Mouse (Mus musculus) midbrain, embryonic 12.5 days (tissue): ENCODE measurements at regions not wholly inside any gene's neighbourhood (a gene's known extent, or its start where the extent isn't known, plus 50 kb on each side); places are given as distances from the start of the nearest gene placed in this dataset.
"Not testable (repeated sequence)": the region's sequence is repeated elsewhere in the genome, so short reads cannot be mapped to it uniquely, and the experiment has no call there.

ENCODE experiments used
- ATAC-seq: fragments of 200-750 bp; cut with Nextera tagmentation; 2 replicates; pipeline ENCODE4 v1.8.0; 2017; ENCODE audit warnings: low read depth, moderate TSS enrichment, moderate library complexity; ENCODE audit not compliant: low FRiP score
- H3K27ac ChIP-seq: fragments of 300-500 bp; sonication (generic); replicated peaks from 2 replicates; pipeline ENCODE4 v1.5.1; 2016; ENCODE audit warnings: mild to moderate bottlenecking
- H3K27me3 ChIP-seq: fragments of 300-500 bp; sonication (generic); 2 replicates; pipeline ENCODE4 v1.6.1; 2016; ENCODE audit warnings: mild to moderate bottlenecking
- H3K36me3 ChIP-seq: fragments of 300-500 bp; sonication (generic); 2 replicates; pipeline ENCODE4 v1.6.1; 2016
- H3K4me1 ChIP-seq: fragments of 300-500 bp; sonication (generic); 2 replicates; pipeline ENCODE4 v1.6.1; 2016
- H3K4me2 ChIP-seq: fragments of 300-500 bp; sonication (generic); replicated peaks from 2 replicates; pipeline ENCODE4 v1.6.1; 2016; ENCODE audit warnings: mild to moderate bottlenecking, moderate library complexity
- H3K4me3 ChIP-seq: fragments of 300-500 bp; sonication (generic); 2 replicates; pipeline ENCODE4 v1.5.1; 2016; ENCODE audit warnings: mild to moderate bottlenecking
- H3K9ac ChIP-seq: fragments of 300-500 bp; sonication (generic); replicated peaks from 2 replicates; pipeline ENCODE4 v1.6.1; 2016; ENCODE audit warnings: mild to moderate bottlenecking, moderate library complexity
- H3K9me3 ChIP-seq: fragments of 300-500 bp; sonication (generic); 2 replicates; pipeline ENCODE4 v1.6.1; 2016; ENCODE audit warnings: mild to moderate bottlenecking
- WGBS: fragments of 180-500 bp; shearing (Covaris S2); methylation state at CpG from one replicate; pipeline ENCODE4 v1.1.7; 2016; 5-methylcytosine and 5-hydroxymethylcytosine counted together

DNA sequence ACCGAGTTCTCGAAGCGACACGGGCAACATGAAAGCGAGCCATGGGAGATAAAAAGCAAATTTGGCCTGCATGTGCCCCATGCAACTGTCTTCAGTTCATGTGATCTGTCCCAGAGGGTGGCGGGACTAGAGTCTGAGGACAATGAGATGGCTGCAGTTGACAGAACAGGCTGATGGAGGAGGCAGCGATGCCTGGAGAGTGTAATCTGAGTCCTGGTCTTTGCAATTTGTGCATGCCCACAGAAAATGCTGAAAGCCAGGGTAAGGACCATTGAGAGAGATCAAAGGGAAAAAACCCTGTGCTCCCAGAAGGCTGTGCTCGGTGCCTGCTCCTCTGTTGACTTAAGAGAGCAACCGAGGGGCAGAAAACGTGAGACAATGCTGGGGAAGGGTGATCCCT is 624.8 kb upstream of the BB014433 start:
- no peak overlapping the region for H3K9ac ChIP-seq
- H3K4me2 ChIP-seq: no peak overlapping the region
- H3K4me1 ChIP-seq: peaks cover 6% of the 10 kb centered on the region; the same call in 1 of the 2 replicates
- no peak overlapping the region for H3K27ac ChIP-seq
- 0 out of 2 replicates have a peak, but pooled peaks have one; percentile 16 for ATAC-seq
- 45% methylated on average over 10 of the region's 10 CpGs for WGBS
- no peaks in the 10 kb centered on the region for H3K9me3 ChIP-seq
- H3K27me3 ChIP-seq: no peaks in the 10 kb centered on the region
- no peaks in the 10 kb centered on the region for H3K36me3 ChIP-seq
- no peak overlapping the region for H3K4me3 ChIP-seq

DNA sequence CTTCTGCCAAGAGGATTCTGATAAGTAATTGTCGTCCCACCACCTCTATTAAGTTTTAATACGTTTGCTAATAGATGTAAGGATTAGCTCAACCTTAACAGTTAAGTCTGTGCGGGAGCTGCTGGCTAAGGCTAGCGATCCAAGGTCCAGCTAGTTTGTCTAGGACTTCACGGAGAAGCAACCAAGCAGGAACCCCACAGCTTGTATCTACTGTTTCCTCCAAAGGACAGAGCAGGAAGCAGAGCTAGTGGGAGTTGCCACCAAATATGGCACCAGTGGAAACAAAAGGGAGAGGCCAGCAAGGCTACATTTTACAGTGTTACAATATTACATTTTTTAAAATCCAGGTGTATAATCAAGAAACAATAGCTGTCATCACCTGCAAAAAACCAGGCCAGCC is 624.4 kb upstream of the BB014433 start:
- Histone ChIP-seq H3K27ac (no peak overlapping the region), H3K9ac (no peak overlapping the region), H3K36me3 (no peaks in the 10 kb centered on the region), H3K9me3 (no peaks in the 10 kb centered on the region), H3K4me1 (peaks cover 6% of the 10 kb centered on the region; the same call in 1 of the 2 replicates), H3K4me2 (no peak overlapping the region), H3K27me3 (no peaks in the 10 kb centered on the region), H3K4me3 (no peak overlapping the region)
- 82% methylated on average over 5 of the region's 5 CpGs for WGBS
- no peak for ATAC-seq

DNA sequence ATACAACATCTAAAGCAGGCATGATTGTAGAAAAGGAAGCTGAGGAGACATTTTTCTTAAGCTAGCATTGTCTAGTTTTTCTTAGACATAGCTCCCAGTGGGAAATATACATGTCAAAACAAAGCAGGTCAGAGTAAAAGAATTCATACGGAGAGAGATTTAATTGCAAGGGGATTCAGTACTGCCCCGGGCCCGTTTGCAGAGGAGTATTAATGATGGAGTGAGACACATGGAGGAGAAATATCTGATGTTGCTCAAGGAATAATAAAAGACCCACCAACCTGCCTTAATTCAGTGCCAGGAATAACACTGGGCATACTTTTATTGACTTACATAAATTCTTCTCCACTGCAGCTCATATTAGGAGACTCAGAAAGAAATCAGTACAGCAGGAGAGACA is 623.6 kb upstream of the BB014433 start:
- Histone ChIP-seq H3K4me3 (no peak overlapping the region), H3K4me1 (peaks cover 6% of the 10 kb centered on the region; the same call in 1 of the 2 replicates), H3K27me3 (no peaks in the 10 kb centered on the region), H3K9me3 (no peaks in the 10 kb centered on the region), H3K27ac (no peak overlapping the region), H3K36me3 (no peaks in the 10 kb centered on the region), H3K4me2 (no peak overlapping the region), H3K9ac (no peak overlapping the region)
- 78% methylated on average over 3 of the region's 3 CpGs for WGBS
- ATAC-seq: no peak

DNA sequence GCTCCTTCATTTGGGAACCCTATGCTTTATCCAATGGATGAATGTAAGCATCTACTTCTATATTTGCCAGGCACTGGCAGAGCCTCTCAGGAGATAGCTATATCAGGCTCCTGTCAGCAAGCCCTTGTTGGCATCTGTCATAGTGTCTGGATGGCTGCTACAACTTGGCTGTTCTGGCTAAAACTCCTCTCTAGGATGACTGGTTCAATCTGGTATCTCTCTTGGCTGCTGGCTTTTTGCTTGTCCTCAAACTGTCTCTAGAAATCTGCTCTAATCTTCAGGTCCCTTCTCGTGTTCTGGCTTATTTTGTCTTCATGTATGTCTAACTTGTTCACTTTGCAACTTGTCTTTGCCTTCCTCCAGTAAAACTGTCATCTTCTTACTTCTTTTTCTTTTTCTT is 614.7 kb upstream of the BB014433 start:
- no peaks in the 10 kb centered on the region for H3K36me3 ChIP-seq
- no peaks in the 10 kb centered on the region for H3K4me1 ChIP-seq
- WGBS: 87% methylated on average over 1 of the region's 1 CpGs
- H3K27ac ChIP-seq: no peak overlapping the region
- no peak overlapping the region for H3K4me2 ChIP-seq
- no peak for ATAC-seq
- H3K4me3 ChIP-seq: no peak overlapping the region
- no peaks in the 10 kb centered on the region for H3K27me3 ChIP-seq
- H3K9me3 ChIP-seq: no peaks in the 10 kb centered on the region
- no peak overlapping the region for H3K9ac ChIP-seq

DNA sequence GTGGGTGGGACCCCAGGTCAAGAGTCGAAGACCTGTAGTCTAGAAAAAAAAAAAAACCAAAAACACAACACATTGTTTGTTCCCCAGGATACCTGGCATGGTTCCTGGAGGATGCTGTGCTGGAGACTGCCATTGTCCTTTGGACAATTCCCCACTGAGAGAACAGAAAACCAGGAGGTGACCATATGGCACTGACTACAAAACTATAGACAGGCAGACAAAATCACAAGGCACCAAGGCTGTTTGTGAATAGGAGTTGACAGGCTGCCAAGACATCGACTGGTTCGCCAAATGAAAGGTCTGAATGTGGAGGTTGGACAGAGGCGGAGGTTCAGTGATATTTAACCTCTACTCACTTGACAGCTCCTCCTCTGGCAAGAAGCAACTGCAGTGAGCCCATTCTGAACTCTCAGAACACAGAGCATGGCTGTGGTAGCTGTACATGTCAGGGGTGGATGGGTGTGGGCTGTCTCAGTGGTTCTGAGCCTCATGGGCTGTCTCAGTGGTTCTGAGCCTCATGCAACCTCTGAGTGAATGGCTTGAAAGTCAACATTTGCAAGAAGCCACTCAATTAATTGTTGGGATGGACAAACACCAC is 589.0 kb upstream of the BB014433 start:
- Histone ChIP-seq H3K9me3 (no peaks in the 10 kb centered on the region; the same call in 1 of the 2 replicates), H3K36me3 (no peaks in the 10 kb centered on the region), H3K27me3 (no peaks in the 10 kb centered on the region), H3K4me1 (no peaks in the 10 kb centered on the region), H3K27ac (no peak overlapping the region), H3K4me3 (no peak overlapping the region), H3K4me2 (no peak overlapping the region), H3K9ac (no peak overlapping the region)
- ATAC-seq: no peak
- WGBS: 90% methylated on average over 4 of the region's 4 CpGs

DNA sequence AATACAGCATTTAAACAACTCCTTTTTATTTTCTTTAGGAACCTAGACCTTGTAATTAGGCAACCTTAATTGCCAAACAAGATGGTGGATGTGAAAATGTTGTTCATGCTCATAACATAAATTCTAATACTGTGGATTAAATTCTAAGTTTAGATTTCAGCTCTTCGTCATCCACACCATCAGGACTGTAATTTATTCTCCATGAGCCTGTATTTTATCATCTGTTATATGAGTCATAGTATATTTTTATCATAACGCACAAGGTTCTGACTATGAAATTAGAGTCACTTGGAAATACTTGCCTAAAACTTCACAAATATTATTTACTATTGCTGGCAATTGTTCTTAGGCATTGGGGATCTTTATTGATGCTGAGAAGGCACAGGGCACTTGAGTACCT is 582.7 kb upstream of the BB014433 start:
- 85% methylated on average over 2 of the region's 2 CpGs for WGBS
- Histone ChIP-seq H3K4me3 (no peak overlapping the region), H3K27me3 (no peaks in the 10 kb centered on the region)

DNA sequence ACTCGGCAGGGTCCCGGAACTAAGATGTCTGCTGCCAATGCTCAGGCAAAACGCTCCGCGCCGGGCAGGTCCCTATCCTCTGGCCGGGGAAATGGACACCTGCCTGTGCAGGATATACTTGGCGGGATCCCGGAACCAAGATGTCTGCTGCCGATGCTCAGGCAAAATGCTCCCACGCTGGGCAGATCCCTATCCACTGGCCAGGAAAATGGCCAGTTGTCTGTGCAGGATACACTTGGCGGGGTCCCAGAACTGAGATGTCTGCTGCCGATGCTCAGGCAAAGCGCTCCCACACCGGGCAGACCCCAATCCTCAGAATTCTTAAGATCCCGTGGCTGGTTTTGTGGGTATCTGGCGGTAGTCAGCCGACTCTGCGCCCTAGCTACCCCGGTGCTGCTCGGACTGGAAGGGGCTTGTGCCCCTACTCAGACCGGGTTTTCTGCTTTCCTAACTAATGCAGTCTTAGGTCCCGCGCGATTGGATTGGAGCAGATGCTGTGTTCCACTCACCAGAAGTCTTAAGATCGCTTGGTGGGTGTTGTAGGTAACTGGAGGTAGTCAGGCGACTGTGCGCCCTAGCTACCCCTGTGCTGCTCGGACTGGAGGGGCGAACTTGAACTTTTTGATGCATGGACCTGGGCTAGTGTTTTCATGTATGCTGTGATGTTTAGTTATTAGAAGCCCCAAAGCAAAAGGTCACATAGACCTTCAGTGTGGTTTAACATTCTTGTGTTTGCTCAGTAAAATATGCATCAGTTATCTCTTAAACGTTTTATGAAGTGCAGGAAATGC is 577.9 kb upstream of the BB014433 start:
- H3K4me2 ChIP-seq, H3K9ac ChIP-seq, ATAC-seq, H3K4me3 ChIP-seq, H3K36me3 ChIP-seq, H3K9me3 ChIP-seq, H3K27me3 ChIP-seq, H3K27ac ChIP-seq, H3K4me1 ChIP-seq: not testable (repeated sequence)
- WGBS: 92% methylated on average over 31 of the region's 31 CpGs

More for the DNA sequence above, 582.7 kb upstream of the BB014433 start:
- Histone ChIP-seq H3K9ac (no peak overlapping the region), H3K9me3 (no peaks in the 10 kb centered on the region; the same call in 1 of the 2 replicates), H3K4me1 (no peaks in the 10 kb centered on the region), H3K36me3 (no peaks in the 10 kb centered on the region), H3K4me2 (no peak overlapping the region), H3K27ac (no peak overlapping the region)
- no peak for ATAC-seq

DNA sequence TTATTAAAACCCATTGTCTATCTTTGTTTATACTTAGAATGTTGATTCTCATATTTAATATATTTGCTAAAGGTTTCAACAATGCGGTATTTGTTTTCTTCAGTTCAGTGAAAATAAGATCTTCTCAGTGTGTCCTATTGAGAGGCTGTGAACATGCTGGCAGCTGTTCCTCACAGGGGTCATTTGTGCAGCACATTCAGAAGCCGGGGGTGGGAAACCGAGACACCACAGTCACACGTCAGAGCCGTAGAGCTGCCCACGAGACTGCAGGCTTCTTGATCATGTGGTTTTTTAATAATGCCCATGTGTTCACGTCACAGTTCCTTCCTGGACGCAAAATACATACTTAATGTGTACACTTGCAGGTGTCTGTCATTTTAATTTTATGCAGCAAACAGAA is 564.3 kb upstream of the BB014433 start:
- Histone ChIP-seq H3K9me3 (no peaks in the 10 kb centered on the region), H3K27ac (no peak overlapping the region), H3K9ac (no peak overlapping the region), H3K36me3 (no peaks in the 10 kb centered on the region), H3K4me1 (peaks cover 11% of the 10 kb centered on the region; the same call in 1 of the 2 replicates), H3K27me3 (no peaks in the 10 kb centered on the region), H3K4me2 (no peak overlapping the region), H3K4me3 (no peak overlapping the region)
- ATAC-seq: no peak
- WGBS: 50% methylated on average over 8 of the region's 8 CpGs

DNA sequence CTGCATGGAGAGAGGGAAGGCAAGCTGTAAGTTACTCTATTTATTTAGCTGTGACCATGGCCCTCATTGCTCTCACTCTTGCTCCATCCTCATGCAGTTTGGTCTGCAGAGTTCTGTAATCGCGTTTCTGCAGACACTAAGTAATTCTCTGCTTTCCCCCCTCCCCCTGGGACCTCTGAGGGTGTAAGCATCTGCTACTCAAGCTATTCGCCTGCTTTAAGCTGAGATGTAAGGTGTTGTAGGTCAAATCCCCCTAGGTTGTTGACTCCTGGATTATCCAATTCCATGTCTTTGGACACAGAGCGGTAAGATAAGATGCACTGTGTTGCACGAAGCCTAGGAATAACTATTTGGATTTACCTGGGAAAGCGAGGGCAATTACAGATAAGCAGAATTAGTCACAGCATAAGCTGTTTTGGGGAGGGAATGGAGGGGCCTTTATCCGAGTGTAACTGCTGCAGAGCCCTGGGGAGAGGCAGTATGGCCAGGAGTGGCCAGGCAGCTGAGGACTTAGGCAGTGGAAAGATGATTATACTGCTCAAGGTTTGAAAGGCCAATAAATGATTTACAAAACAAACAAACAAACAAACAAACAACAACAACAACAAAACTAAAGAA is 561.8 kb upstream of the BB014433 start:
- Histone ChIP-seq H3K9ac (no peak overlapping the region), H3K36me3 (no peaks in the 10 kb centered on the region), H3K4me1 (peaks cover 11% of the 10 kb centered on the region; the same call in 1 of the 2 replicates), H3K27me3 (no peaks in the 10 kb centered on the region), H3K9me3 (no peaks in the 10 kb centered on the region), H3K27ac (no peak overlapping the region), H3K4me3 (no peak overlapping the region), H3K4me2 (no peak overlapping the region)
- WGBS: 32% methylated on average over 7 of the region's 7 CpGs
- peak; percentile 36 for ATAC-seq

DNA sequence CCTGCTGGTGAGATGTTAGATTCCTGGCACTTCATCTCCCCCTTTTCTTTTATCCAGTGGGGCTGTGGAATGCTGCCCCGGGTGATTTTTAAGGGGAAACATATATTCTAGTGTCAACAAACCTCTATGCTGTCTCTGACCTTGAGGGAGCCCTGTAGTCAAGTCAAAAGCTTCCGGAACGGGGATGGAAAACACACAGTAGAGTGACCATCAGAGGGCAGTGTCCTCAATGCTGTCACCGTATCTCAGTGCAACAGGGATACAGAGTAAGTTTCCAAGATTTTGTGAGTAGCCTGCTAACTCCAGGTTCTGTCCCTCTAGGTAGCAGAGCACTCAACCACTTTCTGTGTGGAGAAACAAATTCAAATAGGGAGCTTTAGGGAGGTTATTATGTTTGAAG is 555.7 kb upstream of the BB014433 start:
- Histone ChIP-seq H3K9ac (no peak overlapping the region), H3K9me3 (no peaks in the 10 kb centered on the region), H3K4me2 (no peak overlapping the region), H3K4me3 (no peak overlapping the region), H3K36me3 (no peaks in the 10 kb centered on the region), H3K4me1 (no peaks in the 10 kb centered on the region), H3K27me3 (no peaks in the 10 kb centered on the region), H3K27ac (no peak overlapping the region)
- 77% methylated on average over 4 of the region's 4 CpGs for WGBS
- ATAC-seq: no peak

DNA sequence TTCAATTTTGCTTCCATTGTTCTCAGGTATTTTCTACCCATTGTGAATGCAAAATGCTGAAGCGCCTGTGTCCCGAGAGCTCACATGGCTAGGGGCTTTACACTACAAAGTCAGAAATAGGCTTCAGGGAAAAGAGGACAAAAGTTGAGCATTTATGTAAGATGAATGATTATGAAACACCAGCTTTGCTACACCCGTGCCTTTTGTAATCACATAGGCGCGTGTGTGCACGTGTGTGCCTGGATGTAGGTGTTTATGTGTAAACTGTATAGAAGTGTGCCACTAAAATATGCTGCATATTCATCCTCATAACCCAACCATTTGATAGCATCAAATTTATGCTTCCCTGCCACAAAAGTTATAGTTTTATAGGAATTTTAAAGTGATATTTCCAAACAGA is 547.2 kb upstream of the BB014433 start:
- H3K9ac ChIP-seq: no peak overlapping the region
- ATAC-seq: no peak
- WGBS: 67% methylated on average over 6 of the region's 6 CpGs

DNA sequence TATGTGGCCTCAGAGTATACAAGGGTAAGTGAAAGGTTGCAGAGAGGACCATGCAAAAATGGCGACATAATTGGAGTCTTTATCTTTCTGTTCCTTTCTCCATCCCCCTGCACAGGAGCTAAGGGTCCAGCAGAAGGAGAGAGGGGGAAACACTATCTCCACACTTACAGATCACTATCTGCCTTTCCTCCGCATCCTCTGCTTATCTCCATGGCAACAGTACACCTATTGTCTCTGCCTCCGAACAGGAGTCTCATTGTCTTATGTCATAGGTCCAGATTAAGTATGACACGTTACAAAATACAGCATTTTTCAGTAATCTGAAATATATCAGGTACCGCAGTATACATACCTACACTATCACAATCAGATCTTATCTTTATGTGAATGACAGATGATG is 537.9 kb upstream of the BB014433 start:
- no peak overlapping the region for H3K27ac ChIP-seq
- H3K27me3 ChIP-seq: no peaks in the 10 kb centered on the region
- peak; percentile 47; the same call in 1 of the 2 replicates for ATAC-seq
- no peak overlapping the region for H3K9ac ChIP-seq
- H3K36me3 ChIP-seq: no peaks in the 10 kb centered on the region
- no peak overlapping the region for H3K4me2 ChIP-seq
- H3K4me3 ChIP-seq: no peak overlapping the region
- H3K4me1 ChIP-seq: no peaks in the 10 kb centered on the region
- no peaks in the 10 kb centered on the region for H3K9me3 ChIP-seq
- 37% methylated on average over 5 of the region's 5 CpGs for WGBS

More for the DNA sequence above, 547.2 kb upstream of the BB014433 start:
- Histone ChIP-seq H3K9me3 (no peaks in the 10 kb centered on the region), H3K27ac (no peak overlapping the region), H3K27me3 (no peaks in the 10 kb centered on the region), H3K4me3 (no peak overlapping the region), H3K4me2 (no peak overlapping the region), H3K36me3 (no peaks in the 10 kb centered on the region), H3K4me1 (peaks cover 6% of the 10 kb centered on the region; the same call in 1 of the 2 replicates)
